Mouse (Mus musculus): ENCODE results near the gene 4930474N05Rik. TPM values are rescaled to one million over a fixed set of nuclear protein-coding genes. Genes with fewer than 3 reads are reported as not detected.

4930474N05Rik gene
- polyA plus RNA-seq, 1 experiment: not detected

GRCm38 (mm10) chr14:36123775-36124335 lies 29.1 kb downstream of the 4930474N05Rik start:
- H3K4me3 ChIP-seq (ENCODE audit: insufficient read depth, low read depth, low read length): no peak overlapping the region
- 28% methylated on average over 2 of the region's 2 CpGs for WGBS
- no peak for DNase-seq

GRCm38 (mm10) chr14:36135749-36136148 lies 41.0 kb downstream of the 4930474N05Rik start:
- Histone ChIP-seq H3K27ac (ENCODE audit: insufficient read depth, low read depth, low read length) (no peak overlapping the region), H3K36me3 (ENCODE audit: control insufficient read depth, insufficient read depth, low read length) (no peaks in the 10 kb centered on the region), H3K27me3 (replicated peaks; ENCODE audit: control insufficient read depth, insufficient read depth, low read length) (no peaks in the 10 kb centered on the region), H3K4me3 (ENCODE audit: insufficient read depth, low read depth, low read length) (no peak overlapping the region), H3K4me1 (ENCODE audit: control insufficient read depth, insufficient read depth, low read length) (no peaks in the 10 kb centered on the region)
- no peak for DNase-seq
- WGBS: 81% methylated on average over 3 of the region's 3 CpGs
- TF ChIP-seq POLR2A (IDR thresholded peaks at IDR 0.05; ENCODE audit: low read depth, low read length) (no peak), CTCF (conservative IDR thresholded peaks at IDR 0.05; ENCODE audit: insufficient read depth, insufficient read length, low read depth, low read length) (no peak)

More at GRCm38 (mm10) chr14:36123775-36124335, 29.1 kb downstream of the 4930474N05Rik start:
- TF ChIP-seq POLR2A (IDR thresholded peaks at IDR 0.05; ENCODE audit: low read depth, low read length) (no peak), CTCF (conservative IDR thresholded peaks at IDR 0.05; ENCODE audit: insufficient read depth, insufficient read length, low read depth, low read length) (no peak)
- Histone ChIP-seq H3K4me1 (ENCODE audit: control insufficient read depth, insufficient read depth, low read length) (no peaks in the 10 kb centered on the region), H3K36me3 (ENCODE audit: control insufficient read depth, insufficient read depth, low read length) (no peaks in the 10 kb centered on the region), H3K27me3 (replicated peaks; ENCODE audit: control insufficient read depth, insufficient read depth, low read length) (no peaks in the 10 kb centered on the region), H3K27ac (ENCODE audit: insufficient read depth, low read depth, low read length) (no peak overlapping the region)

GRCm38 (mm10) chr14:36137696-36138095 lies 43.0 kb downstream of the 4930474N05Rik start:
- Histone ChIP-seq H3K27me3 (replicated peaks; ENCODE audit: control insufficient read depth, insufficient read depth, low read length) (no peaks in the 10 kb centered on the region), H3K27ac (ENCODE audit: insufficient read depth, low read depth, low read length) (no peak overlapping the region), H3K4me1 (ENCODE audit: control insufficient read depth, insufficient read depth, low read length) (no peaks in the 10 kb centered on the region), H3K36me3 (ENCODE audit: control insufficient read depth, insufficient read depth, low read length) (no peaks in the 10 kb centered on the region), H3K4me3 (ENCODE audit: insufficient read depth, low read depth, low read length) (no peak overlapping the region)
- DNase-seq: no peak
- 92% methylated on average over 4 of the region's 4 CpGs for WGBS
- TF ChIP-seq CTCF (conservative IDR thresholded peaks at IDR 0.05; ENCODE audit: insufficient read depth, insufficient read length, low read depth, low read length): no peak
- TF ChIP-seq POLR2A (IDR thresholded peaks at IDR 0.05; ENCODE audit: low read depth, low read length): no peak

GRCm38 (mm10) chr14:36145261-36145660 lies 50.5 kb downstream of the 4930474N05Rik start:
- H3K4me3 ChIP-seq (ENCODE audit: insufficient read depth, low read depth, low read length): no peak overlapping the region
- TF ChIP-seq POLR2A (IDR thresholded peaks at IDR 0.05; ENCODE audit: low read depth, low read length): no peak
- TF ChIP-seq CTCF (conservative IDR thresholded peaks at IDR 0.05; ENCODE audit: insufficient read depth, insufficient read length, low read depth, low read length): no peak
- DNase-seq: no peak

More at GRCm38 (mm10) chr14:36145261-36145660, 50.5 kb downstream of the 4930474N05Rik start:
- no peaks in the 10 kb centered on the region for H3K4me1 ChIP-seq (ENCODE audit: control insufficient read depth, insufficient read depth, low read length)
- no peaks in the 10 kb centered on the region; the same call in 1 of the 2 replicates for H3K27me3 ChIP-seq (replicated peaks; ENCODE audit: control insufficient read depth, insufficient read depth, low read length)
- no peak overlapping the region for H3K27ac ChIP-seq (ENCODE audit: insufficient read depth, low read depth, low read length)
- H3K36me3 ChIP-seq (ENCODE audit: control insufficient read depth, insufficient read depth, low read length): no peaks in the 10 kb centered on the region

Data from kidney, adult 2 months (tissue).